Mouse (Mus musculus): ENCODE results near the gene Zfand3. TPM values are rescaled to one million over a fixed set of nuclear protein-coding genes. Genes with fewer than 3 reads are reported as not detected.

Gene Zfand3
- total RNA-seq, 2 experiments from 2014 or later, result 145 to 165 TPM

- no peak for DNase-seq
These were observed 149.6 kb downstream of the Zfand3 start for GRCm38 (mm10) chr17:30154144-30154543.

DNA sequence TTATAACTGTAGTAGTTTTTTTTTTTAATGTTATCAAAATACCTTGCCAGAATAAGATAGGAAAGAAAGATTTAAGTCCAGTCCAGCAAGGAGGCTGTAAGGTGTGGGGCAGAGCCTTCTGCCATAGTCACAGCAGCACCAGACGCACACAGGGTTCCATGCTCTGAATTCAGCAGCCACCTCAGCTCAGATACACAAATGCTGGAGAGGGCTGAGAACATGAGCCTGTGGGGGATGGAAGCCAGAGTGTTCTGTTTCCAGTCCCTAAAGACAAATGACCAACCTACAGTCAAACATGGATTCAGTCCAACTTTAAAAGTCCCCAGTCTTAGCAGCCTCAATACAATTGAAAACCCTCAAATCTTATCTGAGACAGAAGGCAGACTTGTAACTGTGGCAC lies 150.3 kb downstream of the Zfand3 start:
- no peak for DNase-seq

GRCm38 (mm10) chr17:30155411-30155925 lies 150.9 kb downstream of the Zfand3 start:
- no peak for DNase-seq

- DNase-seq, result no peak
These were observed 154.0 kb downstream of the Zfand3 start for GRCm38 (mm10) chr17:30158419-30159108.

GRCm38 (mm10) chr17:30159341-30159740 lies 154.8 kb downstream of the Zfand3 start:
- no peak for DNase-seq

DNA sequence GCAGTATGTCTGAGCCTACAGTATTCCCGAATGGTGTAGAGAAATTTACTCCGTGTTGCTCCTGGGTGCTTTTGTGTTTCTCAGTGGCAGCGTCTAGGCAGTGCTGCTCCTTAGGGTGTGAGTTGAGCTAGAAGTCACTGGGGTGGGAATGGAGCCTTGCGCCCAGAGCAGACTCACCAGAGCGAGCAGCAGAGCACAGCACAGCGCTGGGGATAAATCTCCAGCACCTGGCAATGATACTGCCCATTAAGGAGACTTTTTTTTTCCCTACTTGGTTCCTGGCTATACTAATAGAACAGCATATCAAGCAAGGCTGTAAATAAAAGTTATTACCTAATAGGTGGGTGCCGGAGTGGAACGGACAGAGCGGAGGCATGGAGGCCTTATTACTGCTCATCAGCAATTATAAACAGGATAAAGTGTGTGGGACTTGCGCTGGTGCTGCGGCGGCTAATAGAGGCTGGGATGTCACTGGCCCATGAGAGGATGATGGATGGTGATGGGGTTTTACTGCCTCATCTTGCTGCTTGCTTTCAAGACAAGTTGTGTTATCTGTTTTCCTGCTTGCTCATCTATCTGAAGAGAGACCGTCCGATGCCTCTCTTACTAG lies 156.4 kb downstream of the Zfand3 start:
- no peak for DNase-seq

DNA sequence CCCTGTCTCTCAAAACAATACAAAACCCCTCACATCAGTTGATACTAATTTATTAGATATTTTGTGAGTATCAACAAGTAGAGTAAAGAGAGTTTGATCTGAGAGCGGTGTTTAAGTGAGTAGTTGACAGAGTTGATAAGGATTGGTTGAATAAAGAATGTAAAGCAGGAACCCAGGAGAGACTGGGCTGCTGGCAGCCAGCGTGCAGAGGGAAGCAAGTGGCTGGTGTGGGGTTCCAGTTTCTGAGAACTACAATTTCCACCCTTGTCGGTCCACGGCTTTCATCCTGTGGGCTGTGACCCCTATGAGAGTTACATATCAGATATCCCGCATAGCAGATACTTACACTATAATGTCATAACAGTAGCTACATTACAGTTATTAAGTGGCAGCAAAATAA lies 158.4 kb downstream of the Zfand3 start:
- DNase-seq, result no peak

DNA sequence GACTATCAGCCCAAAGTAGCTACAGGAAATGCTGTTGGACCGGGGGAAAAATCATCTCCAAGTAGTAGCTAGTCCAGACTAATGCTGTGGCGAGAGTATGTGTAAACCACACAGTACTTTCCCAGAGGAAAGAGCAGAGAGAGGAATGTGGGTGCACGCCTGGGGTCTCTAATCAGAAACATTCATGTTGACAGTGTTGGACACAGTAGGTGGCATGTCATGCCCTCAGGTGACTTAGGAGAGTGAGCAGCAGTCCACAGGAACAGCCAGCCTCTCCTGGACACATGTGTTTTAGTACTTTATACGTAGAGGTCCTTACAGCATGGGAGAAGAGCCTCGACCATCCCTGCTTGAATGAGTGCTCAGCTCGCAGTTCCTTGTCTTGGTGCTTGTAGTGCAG lies 159.3 kb downstream of the Zfand3 start:
- DNase-seq, result no peak

DNA sequence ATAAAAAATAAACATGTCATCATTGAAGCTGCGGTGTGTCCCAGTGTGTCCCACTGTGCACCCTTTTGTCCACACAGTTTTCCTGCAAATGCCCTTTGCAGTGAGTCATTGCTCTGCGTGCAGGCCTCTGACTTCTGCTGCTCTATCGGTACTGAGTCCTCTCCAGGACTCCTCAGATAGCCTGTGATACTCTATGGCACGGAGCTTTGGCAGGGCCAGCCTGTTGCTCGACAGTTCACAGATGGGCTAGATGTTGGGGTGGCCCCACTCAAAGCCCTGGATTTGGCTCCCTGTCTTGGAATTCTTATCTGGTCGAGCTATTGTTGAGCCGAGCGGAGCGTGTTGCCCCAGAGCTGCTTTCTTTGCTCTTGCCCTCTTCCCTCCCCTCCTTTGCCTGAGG lies 160.3 kb downstream of the Zfand3 start:
- DNase-seq, result peak in 1 of 2 experiments; percentile 31

GRCm38 (mm10) chr17:30177435-30177834 lies 172.9 kb downstream of the Zfand3 start:
- DNase-seq, result peak; percentile 58 to 72

GRCm38 (mm10) chr17:30178402-30178801 lies 173.9 kb downstream of the Zfand3 start:
- no peak for DNase-seq

DNA sequence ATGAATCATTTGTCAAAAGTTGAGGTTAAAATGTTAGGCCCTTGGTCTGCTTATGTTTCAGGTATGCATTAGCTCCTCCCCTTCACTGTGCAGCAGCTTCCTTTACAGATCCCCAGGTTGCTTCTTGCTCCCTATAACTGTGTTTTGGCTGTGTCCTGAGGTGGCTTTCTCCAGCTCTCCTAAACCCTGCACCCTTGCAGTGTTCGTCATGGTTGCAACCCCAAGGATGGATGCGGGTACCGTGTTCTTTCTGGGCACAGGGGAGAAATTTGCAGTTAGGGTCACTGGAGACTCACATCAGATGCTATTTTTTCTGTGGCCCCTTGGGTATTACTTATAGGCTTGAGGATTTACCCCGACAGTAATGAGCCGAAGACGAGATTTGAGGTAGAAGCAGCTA lies 175.7 kb downstream of the Zfand3 start:
- no peak for DNase-seq

DNA sequence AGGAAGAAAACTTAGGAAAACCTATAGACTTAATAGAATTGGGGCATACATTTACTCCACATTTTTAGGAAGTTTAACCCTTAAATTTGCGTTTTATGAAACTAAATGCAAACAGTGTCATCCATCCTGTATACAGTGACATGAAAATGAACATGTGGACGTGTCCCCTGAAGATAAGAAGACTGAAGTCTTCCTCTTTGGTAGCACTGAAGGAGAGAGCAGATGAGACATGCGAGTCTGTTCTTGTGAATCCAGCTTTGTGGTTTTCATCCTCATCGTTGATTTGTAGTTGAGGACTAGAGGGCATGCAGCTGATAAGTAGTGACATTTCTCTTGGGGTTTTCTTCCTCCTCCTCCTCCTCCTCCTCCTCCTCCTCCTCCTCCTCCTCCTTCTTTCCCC lies 177.0 kb downstream of the Zfand3 start:
- DNase-seq, result no peak

DNA sequence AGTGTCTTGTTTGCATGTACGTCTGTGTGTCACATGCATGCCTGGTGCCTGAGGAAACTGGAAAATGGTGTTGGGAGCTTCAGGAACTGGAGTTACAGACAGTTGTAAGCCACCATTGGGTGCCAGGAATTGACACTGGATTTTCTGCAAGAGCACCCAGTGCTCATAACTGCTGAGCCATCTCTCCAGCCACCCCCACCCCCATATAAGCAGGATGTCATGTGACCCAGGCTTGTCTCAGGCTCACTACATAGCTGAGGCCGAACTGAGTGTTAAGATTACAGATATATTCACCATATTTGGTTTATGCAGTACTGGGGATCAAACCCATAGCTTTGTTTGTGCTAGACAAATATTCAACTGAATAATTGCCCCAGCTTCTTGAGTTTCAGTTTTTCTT lies 177.5 kb downstream of the Zfand3 start:
- no peak for DNase-seq

DNA sequence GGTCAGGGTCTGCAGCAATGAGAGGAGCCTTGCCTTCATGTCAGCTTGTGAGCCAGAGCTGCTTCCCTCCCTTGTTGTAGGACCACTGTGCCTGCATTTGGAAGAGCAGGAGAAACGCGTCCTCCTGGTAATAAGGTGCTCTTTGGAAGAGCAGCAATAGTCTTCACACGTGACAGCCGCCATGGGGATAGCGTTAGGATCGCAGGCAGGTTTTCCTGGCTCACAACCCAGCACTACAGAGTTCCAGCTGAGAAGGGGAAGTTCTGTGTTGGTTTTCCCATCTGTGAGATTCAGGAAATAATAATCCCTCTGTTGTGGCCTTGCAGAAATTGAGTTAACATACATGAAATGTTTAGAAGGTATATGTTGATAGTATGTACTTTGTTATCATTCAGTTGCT lies 179.0 kb downstream of the Zfand3 start:
- DNase-seq, result no peak

DNA sequence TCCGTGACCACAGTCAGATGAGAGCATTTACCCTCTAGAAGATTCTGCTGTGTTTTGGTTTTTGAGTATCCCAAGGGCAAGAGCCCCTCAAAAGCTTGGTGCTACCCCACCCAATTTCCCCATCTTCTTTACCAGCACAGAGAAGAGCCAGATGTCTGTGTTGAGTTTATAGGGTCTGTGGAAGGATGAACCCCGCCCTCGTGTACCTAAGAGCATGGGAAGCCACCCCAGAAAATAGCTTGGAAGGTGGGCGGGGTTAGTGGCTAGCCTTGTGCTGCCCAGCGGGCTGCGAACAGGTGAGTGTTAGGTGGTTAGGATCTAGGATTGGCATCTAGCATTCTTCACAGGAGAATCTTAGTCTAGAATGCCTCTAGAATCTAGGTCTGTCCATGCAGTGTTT lies 182.6 kb downstream of the Zfand3 start:
- DNase-seq, result no peak

DNA sequence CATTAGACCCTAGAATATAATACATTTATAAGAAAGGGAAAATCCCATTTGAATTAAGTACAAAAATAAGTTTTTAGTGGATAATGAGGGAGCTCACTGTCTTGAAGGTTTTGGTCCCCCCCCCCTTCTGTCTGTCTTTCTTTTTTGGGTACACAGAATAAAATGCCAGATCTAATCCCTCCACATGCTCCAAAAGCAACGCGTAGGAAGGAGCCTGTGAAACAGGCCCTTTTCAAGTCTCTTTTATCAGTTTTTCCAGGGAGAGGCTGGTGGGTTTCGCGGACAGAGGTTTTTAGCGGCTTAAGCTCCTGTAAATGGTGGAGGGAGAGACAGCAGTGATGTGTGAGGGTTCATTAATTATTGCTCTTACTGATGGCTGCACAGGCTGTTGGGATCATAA lies 183.0 kb downstream of the Zfand3 start:
- no peak for DNase-seq

- no peak for DNase-seq
These were observed 183.8 kb downstream of the Zfand3 start for GRCm38 (mm10) chr17:30188031-30188981.

DNA sequence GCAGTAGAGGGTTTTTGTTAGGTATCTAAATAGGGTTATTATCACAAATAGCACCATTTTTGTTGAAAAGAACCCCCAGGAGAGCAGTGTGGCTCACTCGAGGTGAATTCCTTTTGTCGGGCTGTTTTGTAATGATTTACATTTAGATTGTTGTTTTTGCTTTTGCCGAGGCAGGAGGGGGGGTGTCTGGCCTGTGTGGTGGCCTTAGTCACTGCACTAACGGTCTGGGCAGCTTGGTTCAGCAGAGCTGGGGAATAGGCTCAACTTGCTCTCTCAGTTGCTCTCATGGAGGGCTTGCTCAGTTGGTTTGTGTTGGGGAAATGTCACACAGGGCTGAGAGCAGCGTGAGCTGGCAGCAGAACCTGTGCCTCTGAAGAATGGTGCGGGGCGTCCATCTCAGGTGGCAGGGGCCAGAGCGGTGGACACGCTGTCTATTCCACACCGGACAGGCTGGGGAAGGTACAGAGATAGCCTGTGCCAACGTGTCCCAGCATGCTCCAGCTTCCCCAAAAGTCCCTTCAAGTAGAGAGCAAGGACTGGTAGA lies 186.6 kb downstream of the Zfand3 start:
- DNase-seq, result peak in 1 of 2 experiments; percentile 43

GRCm38 (mm10) chr17:30192416-30193005 lies 188.0 kb downstream of the Zfand3 start:
- DNase-seq, result no peak

- DNase-seq, result no peak
These were observed 189.1 kb downstream of the Zfand3 start for GRCm38 (mm10) chr17:30193615-30194014.

GRCm38 (mm10) chr17:30194091-30194490 lies 189.6 kb downstream of the Zfand3 start:
- peak in 1 of 2 experiments; percentile 34 for DNase-seq

Measured in adrenal gland, postnatal 36 days (tissue).